Mouse (Mus musculus) heart, postnatal 0 days (tissue): ENCODE results near the gene Baz2b.

Experiments
- CTCF ChIP-seq: IDR thresholded peaks from 2 replicates; pipeline ENCODE4 v1.5.1; 2016; ENCODE audit warnings: antibody characterized with exemption, control low read depth, low read depth
- EP300 ChIP-seq: IDR thresholded peaks from 2 replicates; pipeline ENCODE4 v1.6.1; 2016; ENCODE audit warnings: antibody characterized with exemption, low read depth

- TF ChIP-seq CTCF (no peak), EP300 (no peak)
These were observed 326.8 kb downstream of the Baz2b start for GRCm38 (mm10) chr2:59882742-59883281.
